Mouse (Mus musculus): ENCODE measurements around the gene Dock6.

Gene Dock6

GRCm38 (mm10) chr9:21846755-21847341, 5.6 kb downstream of the Dock6 start:
- DNase-seq, result peak; percentile 79 to 87

GRCm38 (mm10) chr9:21845381-21846080, 6.9 kb downstream of the Dock6 start:
- peak; percentile 38 to 63 for DNase-seq

- no peak for DNase-seq
These were observed 9.3 kb downstream of the Dock6 start for GRCm38 (mm10) chr9:21843086-21843485.

- DNase-seq, result peak; percentile 48 to 69
These were observed 10.0 kb downstream of the Dock6 start for GRCm38 (mm10) chr9:21842391-21842790.

GRCm38 (mm10) chr9:21841340-21841739, 11.1 kb downstream of the Dock6 start:
- no peak for DNase-seq

GRCm38 (mm10) chr9:21840115-21840787, 12.2 kb downstream of the Dock6 start:
- DNase-seq, result peak in 1 of 2 experiments; percentile 49

GRCm38 (mm10) chr9:21837690-21838089, 14.7 kb downstream of the Dock6 start:
- DNase-seq, result no peak

GRCm38 (mm10) chr9:21835258-21835912, 17.1 kb downstream of the Dock6 start, which contains the start of gene Angptl8:
Angptl8 (plus strand) TSS chr9:21835510.
- peak; percentile 87 to 91 for DNase-seq

- peak in 1 of 2 experiments; percentile 32 for DNase-seq
These were observed 20.7 kb downstream of the Dock6 start for GRCm38 (mm10) chr9:21831558-21832240.

- no peak for DNase-seq
These were observed 21.5 kb downstream of the Dock6 start for GRCm38 (mm10) chr9:21830936-21831335.

GRCm38 (mm10) chr9:21830461-21830850, 22.0 kb downstream of the Dock6 start:
- DNase-seq, result no peak

- DNase-seq, result no peak
These were observed 22.5 kb downstream of the Dock6 start for GRCm38 (mm10) chr9:21829834-21830460.

- DNase-seq, result no peak
These were observed 28.1 kb downstream of the Dock6 start for GRCm38 (mm10) chr9:21824366-21824765.

- no peak for DNase-seq
These were observed 28.5 kb downstream of the Dock6 start for GRCm38 (mm10) chr9:21823957-21824356.

GRCm38 (mm10) chr9:21822686-21823085, 29.7 kb downstream of the Dock6 start:
- no peak for DNase-seq

GRCm38 (mm10) chr9:21820183-21820582, 32.3 kb downstream of the Dock6 start:
- DNase-seq, result no peak

GRCm38 (mm10) chr9:21819181-21819729, 33.2 kb downstream of the Dock6 start:
- DNase-seq, result no peak

GRCm38 (mm10) chr9:21818561-21818960, 33.9 kb downstream of the Dock6 start:
- DNase-seq, result no peak

- no peak for DNase-seq
These were observed 34.3 kb downstream of the Dock6 start for GRCm38 (mm10) chr9:21818125-21818524.

- no peak for DNase-seq
These were observed 35.6 kb downstream of the Dock6 start for GRCm38 (mm10) chr9:21816716-21817305.

GRCm38 (mm10) chr9:21811170-21811569, 41.3 kb downstream of the Dock6 start:
- DNase-seq, result no peak

GRCm38 (mm10) chr9:21808561-21808960, 43.9 kb downstream of the Dock6 start:
- no peak for DNase-seq

All from lung, adult 18-20 months (tissue).